Mouse (Mus musculus): ENCODE data around the gene Il25. TPM values are rescaled to one million over a fixed set of nuclear protein-coding genes. Genes with fewer than 3 reads are reported as not detected.

Il25 gene
- polyA plus RNA-seq (2014; fragmentation: Nextera tagmentation; extraction: Ambion mirVana) = 0.32 TPM in 1 of 2 replicates, not detected in the other

DNA sequence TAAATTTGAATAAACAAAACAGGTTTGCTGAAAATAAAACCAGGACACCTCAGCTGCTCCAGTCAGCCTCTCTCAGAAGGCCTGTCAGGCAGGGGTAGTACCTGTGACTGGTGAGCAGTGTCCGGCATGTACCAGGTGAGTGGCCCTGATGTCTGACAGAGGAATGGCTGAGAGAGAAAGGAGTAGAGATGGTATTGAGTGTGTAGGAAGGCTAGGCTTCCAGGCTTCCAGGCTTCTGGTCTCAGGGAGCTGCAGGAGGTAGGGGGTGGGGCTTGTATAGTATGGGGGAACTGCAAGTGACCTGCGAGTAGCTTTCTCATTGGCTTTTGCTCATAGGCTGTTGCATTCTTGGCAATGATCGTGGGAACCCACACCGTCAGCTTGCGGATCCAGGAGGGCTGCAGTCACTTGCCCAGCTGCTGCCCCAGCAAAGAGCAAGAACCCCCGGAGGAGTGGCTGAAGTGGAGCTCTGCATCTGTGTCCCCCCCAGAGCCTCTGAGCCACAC lies at the start of gene Il25:
Il25 (plus strand) TSS at position 51 of the 506 bp plus-strand sequence.
- no peak within 1 kb of the TSS for H3K4me2 ChIP-seq (replicated peaks; ENCODE audit: low read depth, low read length)
- H3K27me3 ChIP-seq (ENCODE audit: control insufficient read depth, insufficient read depth, low read length) = no peaks in the 10 kb centered on the region
- H3K9ac ChIP-seq (replicated peaks; ENCODE audit: low read depth, low read length) = no peak within 1 kb of the TSS
- no peaks in the 10 kb centered on the region for H3K9me3 ChIP-seq (ENCODE audit: control insufficient read depth, low read depth, low read length)
- no peak within 1 kb of the TSS for H3K27ac ChIP-seq (ENCODE audit: low read length)
- ATAC-seq (ENCODE audit: insufficient number of reproducible peaks, insufficient read depth, low FRiP score, low read depth) = no peak; the same call in 1 of the 2 replicates
- no peak within 1 kb of the TSS for H3K4me3 ChIP-seq (ENCODE audit: low read depth, low read length)
- no peaks in the 10 kb centered on the region for H3K36me3 ChIP-seq (ENCODE audit: control insufficient read depth, insufficient read depth, low read length)
- WGBS = 18% methylated on average over 6 of the region's 6 CpGs
- H3K4me1 ChIP-seq (ENCODE audit: control insufficient read depth, insufficient read depth, low read length) = peaks cover 13% of the 10 kb centered on the region

DNA sequence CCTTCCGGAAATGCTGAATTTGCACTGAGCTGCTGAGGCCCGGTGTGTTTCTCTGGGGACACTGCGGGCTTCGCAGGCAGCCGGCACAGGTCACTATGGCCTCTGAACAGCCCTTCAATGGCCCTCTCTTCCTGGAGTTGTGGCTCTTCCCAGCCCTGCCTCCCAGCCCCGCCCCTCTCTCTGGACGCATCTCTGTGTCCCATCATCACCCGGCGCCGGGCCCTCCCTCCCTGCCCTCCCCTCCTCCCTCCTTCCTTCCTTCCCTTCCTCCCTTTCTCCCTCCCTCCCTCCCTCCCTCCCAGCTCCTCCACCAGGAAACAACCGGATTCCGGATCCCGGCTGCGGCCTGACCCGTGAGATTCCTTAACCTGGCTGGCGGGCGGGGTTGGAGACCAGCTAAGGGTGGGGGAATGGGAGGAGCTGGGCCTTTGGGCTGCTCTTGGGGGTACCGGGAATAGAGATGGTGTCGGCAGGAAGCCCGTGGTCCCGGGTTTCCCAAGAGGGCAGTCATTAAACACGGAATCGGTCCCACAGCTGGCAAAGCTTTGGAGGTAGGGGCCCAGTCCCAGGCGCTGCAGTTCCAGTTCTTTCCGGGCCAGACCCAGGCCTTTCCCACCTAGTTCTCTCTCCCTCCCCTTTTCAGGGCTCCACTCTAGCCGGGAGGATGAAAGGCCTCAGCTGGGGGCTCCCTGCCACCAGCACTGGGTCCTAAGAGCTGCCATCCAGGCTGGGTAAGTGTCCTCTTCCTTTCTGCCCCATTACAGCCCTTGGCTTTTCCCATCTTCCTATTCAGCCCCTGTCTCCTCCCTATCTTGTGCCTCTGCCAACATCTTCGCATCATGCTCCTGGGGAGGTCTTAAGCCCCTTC lies 49.1 kb upstream of the Il25 start, which contains the start of the genes Bcl2l2 and Gm20521:
Bcl2l2 (plus strand) TSS at position 224 of the 868 bp plus-strand sequence.
Gm20521 (plus strand) TSS at position 288 of the 868 bp plus-strand sequence.
- WGBS = under 1% methylated on average over 27 of the region's 27 CpGs

DNA sequence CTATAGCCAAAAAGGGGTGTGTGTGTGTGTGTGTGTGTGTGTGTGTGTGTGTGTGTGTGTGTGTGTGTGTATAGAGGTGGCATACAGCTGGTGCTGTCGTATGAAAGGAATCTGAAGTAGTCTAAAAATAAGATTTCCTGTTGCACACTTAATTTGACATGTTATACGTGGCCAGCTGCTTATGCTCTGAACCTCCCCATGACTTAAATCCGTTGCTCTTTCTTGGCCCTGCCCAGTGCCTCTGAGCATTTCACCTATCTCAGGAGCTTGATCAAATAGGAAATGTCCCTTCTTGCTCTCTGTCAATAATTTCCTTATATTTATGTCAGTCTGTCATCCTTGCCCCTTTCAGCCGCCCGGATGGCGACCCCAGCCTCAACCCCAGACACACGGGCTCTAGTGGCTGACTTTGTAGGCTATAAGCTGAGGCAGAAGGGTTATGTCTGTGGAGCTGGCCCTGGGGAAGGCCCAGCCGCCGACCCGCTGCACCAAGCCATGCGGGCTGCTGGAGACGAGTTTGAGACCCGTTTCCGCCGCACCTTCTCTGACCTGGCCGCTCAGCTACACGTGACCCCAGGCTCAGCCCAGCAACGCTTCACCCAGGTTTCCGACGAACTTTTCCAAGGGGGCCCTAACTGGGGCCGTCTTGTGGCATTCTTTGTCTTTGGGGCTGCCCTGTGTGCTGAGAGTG lies 48.3 kb upstream of the Il25 start:
- peaks cover 12% of the 10 kb centered on the region; the same call in 1 of the 2 replicates for H3K36me3 ChIP-seq (ENCODE audit: control insufficient read depth, insufficient read depth, low read length)
- ATAC-seq (ENCODE audit: insufficient number of reproducible peaks, insufficient read depth, low FRiP score, low read depth) = 0 out of 2 replicates have a peak, but pooled peaks have one; percentile 2
- H3K4me1 ChIP-seq (ENCODE audit: control insufficient read depth, insufficient read depth, low read length) = peaks cover 16% of the 10 kb centered on the region
- H3K9me3 ChIP-seq (ENCODE audit: control insufficient read depth, low read depth, low read length) = no peaks in the 10 kb centered on the region
- H3K27me3 ChIP-seq (ENCODE audit: control insufficient read depth, insufficient read depth, low read length) = no peaks in the 10 kb centered on the region
- H3K4me2 ChIP-seq (replicated peaks; ENCODE audit: low read depth, low read length) = peak overlapping the region; percentile 84
- peak overlapping the region; percentile 73 for H3K4me3 ChIP-seq (ENCODE audit: low read depth, low read length)
- peak overlapping the region; percentile 97 for H3K27ac ChIP-seq (ENCODE audit: low read length)
- 12% methylated on average over 21 of the region's 21 CpGs for WGBS
- H3K9ac ChIP-seq (replicated peaks; ENCODE audit: low read depth, low read length) = peak overlapping the region; percentile 79

More for the DNA sequence above, 49.1 kb upstream of the Il25 start, which contains the start of the genes Bcl2l2 and Gm20521:
- Histone ChIP-seq H3K4me1 (ENCODE audit: control insufficient read depth, insufficient read depth, low read length) (peaks cover 16% of the 10 kb centered on the region), H3K9me3 (ENCODE audit: control insufficient read depth, low read depth, low read length) (no peaks in the 10 kb centered on the region), H3K4me3 (ENCODE audit: low read depth, low read length) (peak within 1 kb of the TSS; percentile 73), H3K27me3 (ENCODE audit: control insufficient read depth, insufficient read depth, low read length) (no peaks in the 10 kb centered on the region), H3K4me2 (replicated peaks; ENCODE audit: low read depth, low read length) (peak within 1 kb of the TSS; percentile 84), H3K27ac (ENCODE audit: low read length) (peak within 1 kb of the TSS; percentile 97), H3K9ac (replicated peaks; ENCODE audit: low read depth, low read length) (peak within 1 kb of the TSS; percentile 79), H3K36me3 (ENCODE audit: control insufficient read depth, insufficient read depth, low read length) (peaks cover 12% of the 10 kb centered on the region; the same call in 1 of the 2 replicates)
- ATAC-seq (ENCODE audit: insufficient number of reproducible peaks, insufficient read depth, low FRiP score, low read depth) = peak; percentile 84

DNA sequence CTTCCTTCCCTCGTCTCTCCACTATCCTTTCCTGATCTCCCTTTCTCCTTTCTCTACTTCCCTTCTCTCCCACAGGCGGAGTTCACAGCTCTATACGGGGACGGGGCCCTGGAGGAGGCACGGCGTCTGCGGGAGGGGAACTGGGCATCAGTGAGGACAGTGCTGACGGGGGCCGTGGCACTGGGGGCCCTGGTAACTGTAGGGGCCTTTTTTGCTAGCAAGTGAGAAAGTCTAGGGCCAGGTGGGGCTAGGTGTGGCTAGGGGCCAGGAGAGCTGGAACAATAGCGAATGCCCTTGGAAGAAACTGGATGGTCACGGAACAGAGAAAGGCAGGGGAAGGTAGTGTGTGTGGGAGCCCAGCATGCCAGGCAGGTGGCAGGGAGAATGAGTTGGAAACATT lies 47.2 kb upstream of the Il25 start:
- peak overlapping the region; percentile 12 for H3K4me2 ChIP-seq (replicated peaks; ENCODE audit: low read depth, low read length)
- H3K27me3 ChIP-seq (ENCODE audit: control insufficient read depth, insufficient read depth, low read length) = no peaks in the 10 kb centered on the region
- H3K27ac ChIP-seq (ENCODE audit: low read length) = no peak overlapping the region
- no peak overlapping the region for H3K9ac ChIP-seq (replicated peaks; ENCODE audit: low read depth, low read length)
- H3K4me3 ChIP-seq (ENCODE audit: low read depth, low read length) = no peak overlapping the region
- peaks cover 16% of the 10 kb centered on the region for H3K4me1 ChIP-seq (ENCODE audit: control insufficient read depth, insufficient read depth, low read length)
- H3K9me3 ChIP-seq (ENCODE audit: control insufficient read depth, low read depth, low read length) = no peaks in the 10 kb centered on the region
- no peak for ATAC-seq (ENCODE audit: insufficient number of reproducible peaks, insufficient read depth, low FRiP score, low read depth)
- peaks cover 12% of the 10 kb centered on the region; the same call in 1 of the 2 replicates for H3K36me3 ChIP-seq (ENCODE audit: control insufficient read depth, insufficient read depth, low read length)
- 90% methylated on average over 11 of the region's 11 CpGs for WGBS

DNA sequence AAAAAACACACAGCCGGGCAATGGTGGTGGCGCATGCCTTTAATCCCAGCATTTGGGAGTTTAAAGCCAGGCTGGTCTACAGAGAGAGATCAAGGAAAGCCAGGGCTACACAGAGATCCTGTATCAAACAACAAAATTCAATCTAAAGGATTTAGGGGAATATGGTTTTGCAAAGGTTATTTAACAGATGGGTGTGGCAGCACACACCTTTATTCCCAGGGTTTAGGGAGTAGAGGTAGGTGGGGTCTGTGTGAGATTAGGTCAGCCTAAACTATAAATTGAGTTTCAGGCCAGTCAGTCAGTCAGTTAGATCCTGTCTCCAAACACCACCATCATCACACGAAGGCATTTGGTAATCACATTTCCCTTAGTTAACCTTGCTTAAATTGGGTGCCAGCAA lies 40.3 kb upstream of the Il25 start, which contains the start of gene Pabpn1:
Pabpn1 (plus strand) TSS at position 301 of the 400 bp plus-strand sequence.
- Histone ChIP-seq H3K36me3 (ENCODE audit: control insufficient read depth, insufficient read depth, low read length) (peaks cover 18% of the 10 kb centered on the region), H3K4me2 (replicated peaks; ENCODE audit: low read depth, low read length) (peak within 1 kb of the TSS; percentile 40), H3K27me3 (ENCODE audit: control insufficient read depth, insufficient read depth, low read length) (no peaks in the 10 kb centered on the region), H3K27ac (ENCODE audit: low read length) (peak within 1 kb of the TSS; percentile 71), H3K4me1 (ENCODE audit: control insufficient read depth, insufficient read depth, low read length) (0 out of 2 replicates have a peak, but pooled peaks cover 3% of the 10 kb centered on the region), H3K9ac (replicated peaks; ENCODE audit: low read depth, low read length) (peak within 1 kb of the TSS; percentile 12), H3K4me3 (ENCODE audit: low read depth, low read length) (peak within 1 kb of the TSS; percentile 95), H3K9me3 (ENCODE audit: control insufficient read depth, low read depth, low read length) (no peaks in the 10 kb centered on the region)
- ATAC-seq (ENCODE audit: insufficient number of reproducible peaks, insufficient read depth, low FRiP score, low read depth) = no peak
- 93% methylated on average over 3 of the region's 3 CpGs for WGBS

DNA sequence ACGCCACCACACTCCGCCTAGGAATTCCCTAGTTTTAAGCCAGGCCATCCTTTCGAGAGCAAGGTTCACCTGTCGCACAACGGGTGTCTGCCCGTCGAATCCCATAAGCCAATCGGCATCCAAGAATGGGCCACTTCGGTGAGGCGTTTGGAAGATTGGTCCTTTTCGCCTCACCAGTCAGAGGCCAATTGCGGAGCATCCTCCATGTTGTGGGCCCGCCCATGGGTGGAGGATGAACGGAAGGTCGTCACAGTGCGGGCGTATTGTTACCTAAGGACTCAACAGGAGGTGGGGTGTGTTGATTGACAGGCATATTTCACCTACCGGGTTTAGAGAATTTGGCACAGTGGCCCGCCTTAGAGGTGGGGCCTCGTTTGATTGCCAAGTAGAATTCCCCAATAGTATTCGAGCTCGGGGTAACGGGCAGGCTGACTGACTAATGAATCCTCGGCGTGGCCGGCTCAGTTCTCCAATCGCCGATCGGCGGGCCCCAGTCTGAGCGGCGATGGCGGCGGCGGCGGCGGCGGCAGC lies 38.8 kb upstream of the Il25 start:
- Histone ChIP-seq H3K27ac (ENCODE audit: low read length) (peak overlapping the region; percentile 97), H3K36me3 (ENCODE audit: control insufficient read depth, insufficient read depth, low read length) (peaks cover 28% of the 10 kb centered on the region), H3K9me3 (ENCODE audit: control insufficient read depth, low read depth, low read length) (no peaks in the 10 kb centered on the region), H3K27me3 (ENCODE audit: control insufficient read depth, insufficient read depth, low read length) (no peaks in the 10 kb centered on the region), H3K4me1 (ENCODE audit: control insufficient read depth, insufficient read depth, low read length) (0 out of 2 replicates have a peak, but pooled peaks cover 6% of the 10 kb centered on the region), H3K4me2 (replicated peaks; ENCODE audit: low read depth, low read length) (peak overlapping the region; percentile 40), H3K4me3 (ENCODE audit: low read depth, low read length) (peak overlapping the region; percentile 95), H3K9ac (replicated peaks; ENCODE audit: low read depth, low read length) (peak overlapping the region; percentile 99)
- WGBS = under 1% methylated on average over 38 of the region's 38 CpGs
- peak; percentile 98 for ATAC-seq (ENCODE audit: insufficient number of reproducible peaks, insufficient read depth, low FRiP score, low read depth)

DNA sequence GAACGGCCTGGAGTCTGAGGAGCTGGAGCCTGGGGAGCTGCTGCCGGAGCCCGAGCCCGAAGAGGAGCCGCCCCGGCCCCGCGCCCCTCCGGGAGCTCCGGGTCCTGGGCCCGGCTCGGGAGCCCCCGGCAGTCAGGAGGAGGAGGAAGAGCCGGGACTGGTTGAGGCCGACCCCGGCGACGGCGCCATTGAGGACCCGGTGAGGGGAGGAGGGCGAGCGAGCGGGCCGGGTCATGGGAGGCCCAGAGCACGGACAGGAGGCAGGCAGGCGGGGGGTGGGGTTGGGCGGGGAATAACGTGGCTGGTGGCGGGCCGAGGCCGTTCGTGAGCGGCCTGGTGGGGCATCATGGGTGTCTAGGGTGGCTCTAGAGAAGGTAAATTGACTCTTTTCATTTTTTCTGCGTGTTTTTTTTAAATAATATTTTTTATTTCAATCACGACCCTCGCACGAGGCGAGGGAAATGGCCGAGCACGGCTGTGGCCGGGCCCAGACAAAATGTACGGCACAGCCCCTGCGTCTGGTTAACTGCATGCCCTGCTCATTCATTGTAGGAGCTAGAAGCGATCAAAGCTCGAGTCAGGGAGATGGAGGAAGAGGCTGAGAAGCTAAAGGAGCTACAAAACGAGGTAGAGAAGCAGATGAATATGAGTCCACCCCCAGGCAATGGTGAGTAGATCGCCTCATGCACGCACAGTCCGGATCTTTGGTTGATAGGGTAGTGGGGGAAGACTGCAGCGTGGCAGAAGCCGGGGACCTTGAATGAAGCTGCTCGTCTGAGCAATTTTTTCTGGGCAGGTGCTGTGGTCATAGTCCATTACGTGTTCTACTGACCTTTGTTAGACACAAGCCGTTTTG lies 38.0 kb upstream of the Il25 start:
- peak overlapping the region; percentile 99 for H3K9ac ChIP-seq (replicated peaks; ENCODE audit: low read depth, low read length)

More for the DNA sequence above, 38.0 kb upstream of the Il25 start:
- Histone ChIP-seq H3K4me2 (replicated peaks; ENCODE audit: low read depth, low read length) (peak overlapping the region; percentile 49), H3K9me3 (ENCODE audit: control insufficient read depth, low read depth, low read length) (no peaks in the 10 kb centered on the region), H3K4me1 (ENCODE audit: control insufficient read depth, insufficient read depth, low read length) (0 out of 2 replicates have a peak, but pooled peaks cover 6% of the 10 kb centered on the region), H3K4me3 (ENCODE audit: low read depth, low read length) (peak overlapping the region; percentile 95), H3K36me3 (ENCODE audit: control insufficient read depth, insufficient read depth, low read length) (peaks cover 28% of the 10 kb centered on the region), H3K27ac (ENCODE audit: low read length) (peak overlapping the region; percentile 97), H3K27me3 (ENCODE audit: control insufficient read depth, insufficient read depth, low read length) (no peaks in the 10 kb centered on the region)
- peak; percentile 69 for ATAC-seq (ENCODE audit: insufficient number of reproducible peaks, insufficient read depth, low FRiP score, low read depth)
- WGBS = under 1% methylated on average over 54 of the region's 54 CpGs

Measured in stomach, embryonic 14.5 days (tissue).